Mouse (Mus musculus) E14TG2a.4 (cell line): ENCODE measurements around the gene Hnrnpa1.
"Not testable (repeated sequence)": the region's sequence is repeated elsewhere in the genome, so short reads cannot be mapped to it uniquely, and the experiment has no call there.

Source experiments
- CTCF ChIP-seq: conservative IDR thresholded peaks from 2 replicates; pipeline ENCODE4 v1.5.1; 2014; ENCODE audit warnings: low read length
- NANOG ChIP-seq: IDR thresholded peaks from 2 replicates; pipeline ENCODE4 v1.6.1; 2014; ENCODE audit warnings: borderline replicate concordance, low read length, mixed read lengths
- POU5F1 ChIP-seq: IDR thresholded peaks from 2 replicates; pipeline ENCODE4 v1.6.1; 2014; ENCODE audit warnings: low read length, borderline replicate concordance

DNA sequence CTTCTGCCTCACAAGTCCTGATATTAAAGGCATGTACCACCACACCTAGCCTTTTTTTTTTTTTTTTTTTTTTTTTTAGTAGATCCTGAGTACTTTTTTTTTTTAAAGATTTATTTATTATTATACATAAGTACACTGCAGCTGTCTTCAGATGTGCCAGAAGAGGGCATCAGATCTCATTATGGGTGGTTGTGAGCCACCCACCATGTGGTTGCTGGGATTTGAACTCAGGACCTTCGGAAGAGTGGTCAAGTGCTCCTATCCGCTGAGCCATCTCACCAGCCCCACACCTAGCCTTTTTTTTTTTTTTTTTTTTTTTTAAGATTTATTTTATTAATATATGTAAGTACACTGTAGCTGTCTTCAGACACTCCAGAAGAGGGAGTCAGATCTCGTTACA, 35.7 kb downstream of the Hnrnpa1 start:
- not testable (repeated sequence) for TF ChIP-seq CTCF, POU5F1, NANOG
